Mouse (Mus musculus) spleen, adult 2 months (tissue): ENCODE results near the gene Ccng2.

ENCODE experiments used
- CTCF ChIP-seq: fragments of 200-500 bp; IDR thresholded peaks from 2 replicates; pipeline ENCODE4 v1.5.1; 2011; ENCODE audit warnings: mild to moderate bottlenecking, inconsistent platforms; ENCODE audit not compliant: insufficient read depth, insufficient read length, insufficient replicate concordance; ENCODE audit errors: extremely low read depth
- POLR2A ChIP-seq: fragments of 200-500 bp; IDR thresholded peaks from 2 replicates; pipeline ENCODE4 v1.6.1; 2011; ENCODE audit warnings: low read depth, low read length, inconsistent platforms

- TF ChIP-seq POLR2A: no peak
- no peak for TF ChIP-seq CTCF
Observed at GRCm38 (mm10) chr5:93234605-93235004, 32.5 kb upstream of the Ccng2 start.
